Mouse (Mus musculus): ENCODE measurements around the gene Gm3676. TPM values are rescaled to one million over a fixed set of nuclear protein-coding genes. Genes with fewer than 3 reads are reported as not detected.
"Not testable (repeated sequence)": the region's sequence is repeated elsewhere in the genome, so short reads cannot be mapped to it uniquely, and the experiment has no call there.

The Gm3676 gene
- total RNA-seq (2015; ENCODE audit: low replicate concordance) (not detected in 2 replicates), total RNA-seq (2017; ENCODE audit: low replicate concordance) (not detected in 2 replicates)

- not testable (repeated sequence) for ATAC-seq (replicated peaks; ENCODE audit: low FRiP score, poor library complexity, severe bottlenecking)
Measured at GRCm38 (mm10) chr14:41646387-41646786, at the start of gene Gm3676. Gene Gm3676 (minus strand): TSS chr14:41646487.

DNA sequence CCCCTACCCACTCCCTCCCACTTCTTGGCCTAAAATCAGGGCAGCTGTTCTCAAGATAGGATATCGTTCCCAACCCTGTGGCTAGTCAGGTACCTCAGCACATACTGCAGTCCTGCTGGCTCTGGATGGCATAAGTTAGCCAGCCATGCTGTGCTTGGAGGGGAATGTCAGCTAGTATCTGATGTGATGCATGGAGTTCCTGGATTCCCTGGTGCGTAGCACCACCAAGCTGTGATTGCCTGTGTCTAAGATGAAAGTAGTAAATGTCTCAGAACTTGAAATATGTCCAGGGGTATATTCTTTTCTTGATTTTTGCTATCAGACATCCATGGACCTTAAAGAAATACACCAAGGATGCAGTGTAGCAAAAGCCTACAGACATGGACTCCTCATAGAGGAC is 1.9 kb upstream of the Gm3676 start:
- ATAC-seq (replicated peaks; ENCODE audit: low FRiP score, poor library complexity, severe bottlenecking) = not testable (repeated sequence)

DNA sequence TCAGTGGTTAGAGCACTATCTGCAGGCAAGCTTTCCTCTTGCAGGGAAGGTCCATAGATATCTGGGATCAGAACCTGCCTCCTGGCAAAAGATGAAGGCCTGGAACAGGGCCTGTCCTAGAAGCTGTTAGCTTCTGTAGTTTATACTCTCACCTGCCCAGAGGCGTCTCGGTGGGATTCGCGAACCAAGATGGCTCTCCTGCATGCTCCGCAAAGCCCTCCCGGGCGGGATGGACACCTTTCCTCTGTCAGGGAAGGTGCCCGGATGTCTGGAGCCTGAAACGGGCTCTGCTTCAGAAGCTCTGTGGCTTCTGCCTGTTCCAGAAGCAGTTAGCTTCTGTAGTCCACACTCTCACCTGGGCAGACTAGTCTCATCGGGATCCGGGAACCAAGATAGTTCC is 16.1 kb downstream of the Gm3676 start:
- not testable (repeated sequence) for ATAC-seq (replicated peaks; ENCODE audit: low FRiP score, poor library complexity, severe bottlenecking)

DNA sequence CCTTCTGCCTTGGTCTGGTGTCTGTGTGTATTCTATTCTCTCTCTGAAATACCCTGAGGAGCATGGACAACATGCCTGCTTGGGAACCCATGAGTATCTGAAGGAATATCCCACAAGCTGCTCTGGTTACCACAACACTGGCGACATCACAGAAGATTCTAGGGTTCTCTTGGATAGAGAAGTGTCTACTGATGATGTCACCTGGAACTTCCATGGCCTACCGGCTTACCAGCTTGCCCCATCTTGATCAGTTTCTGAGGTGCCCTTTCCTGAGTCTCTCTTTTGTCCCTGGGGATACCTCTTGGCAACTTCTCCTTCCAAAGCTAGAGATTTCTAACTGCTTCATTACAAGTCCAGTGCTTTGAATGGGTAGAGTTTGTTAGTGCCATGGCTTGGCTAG is 21.8 kb downstream of the Gm3676 start, which contains the start of gene Gm3072:
Gene Gm3072, minus strand, starts transcription at position 101 of the 400 bp plus-strand sequence.
- ATAC-seq (replicated peaks; ENCODE audit: low FRiP score, poor library complexity, severe bottlenecking) = not testable (repeated sequence)

DNA sequence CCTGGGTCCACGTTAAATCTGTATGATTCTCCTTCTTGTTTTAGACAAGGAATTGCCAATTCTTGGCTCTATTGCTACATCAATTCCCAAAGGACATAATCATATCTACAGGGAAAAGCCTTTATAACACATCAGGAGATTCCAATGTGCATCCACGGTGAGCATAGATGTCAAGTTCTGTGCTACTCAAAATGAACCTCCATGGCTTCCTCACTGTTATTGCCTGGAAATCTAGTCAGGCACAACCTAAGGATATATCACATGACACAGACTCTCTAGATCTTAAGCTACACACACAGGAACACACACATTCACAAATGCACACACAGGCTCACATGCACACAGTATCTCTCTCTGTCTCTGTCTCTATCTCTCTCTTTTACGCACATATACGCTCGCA is 23.8 kb downstream of the Gm3676 start:
- ATAC-seq (replicated peaks; ENCODE audit: low FRiP score, poor library complexity, severe bottlenecking) = not testable (repeated sequence)

GRCm38 (mm10) chr14:41610690-41611089 is 35.6 kb downstream of the Gm3676 start:
- ATAC-seq (replicated peaks; ENCODE audit: low FRiP score, poor library complexity, severe bottlenecking) = not testable (repeated sequence)

DNA sequence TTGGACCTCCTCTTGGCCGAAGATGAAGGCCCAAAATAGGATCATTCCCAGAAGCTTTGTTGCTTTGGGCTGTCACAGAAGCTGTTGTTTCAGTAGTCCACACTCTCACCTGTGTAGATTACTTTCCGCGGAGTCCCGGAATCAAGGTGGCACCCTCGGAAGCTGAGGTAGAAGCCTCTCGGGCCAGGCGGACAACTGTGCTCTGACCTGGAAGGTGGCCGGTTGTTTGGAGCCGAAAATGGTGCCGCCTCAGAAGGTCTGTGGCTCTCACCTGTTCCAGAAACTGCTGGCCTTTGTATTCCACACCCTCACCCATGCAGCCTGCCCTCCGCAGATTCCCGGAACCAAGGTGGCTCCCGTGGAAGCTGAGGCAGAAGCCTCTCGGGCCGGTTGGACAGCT is 45.4 kb downstream of the Gm3676 start:
- not testable (repeated sequence) for ATAC-seq (replicated peaks; ENCODE audit: low FRiP score, poor library complexity, severe bottlenecking)

Other genes with a start within 250 kb of the Gm3676 start
- gene Gm6482, start 238.2 kb downstream of the Gm3676 start, total RNA-seq (2015; ENCODE audit: low replicate concordance) = not detected in 2 replicates
- not detected in 2 replicates for gene Gm6482, start 238.2 kb downstream of the Gm3676 start, total RNA-seq (2017; ENCODE audit: low replicate concordance)
- not detected in 2 replicates for gene Gm7954, start 193.0 kb downstream of the Gm3676 start, total RNA-seq (2015; ENCODE audit: low replicate concordance)
- gene Gm7954, start 193.0 kb downstream of the Gm3676 start, total RNA-seq (2017; ENCODE audit: low replicate concordance) = not detected in 2 replicates
- not detected in 2 replicates for gene Gm3486, start 157.0 kb downstream of the Gm3676 start, total RNA-seq (2015; ENCODE audit: low replicate concordance)
- not detected in 2 replicates for gene Gm3486, start 157.0 kb downstream of the Gm3676 start, total RNA-seq (2017; ENCODE audit: low replicate concordance)
- gene Gm7970, start 90.9 kb downstream of the Gm3676 start, total RNA-seq (2015; ENCODE audit: low replicate concordance) = not detected in 2 replicates
- not detected in 2 replicates for gene Gm7970, start 90.9 kb downstream of the Gm3676 start, total RNA-seq (2017; ENCODE audit: low replicate concordance)
- gene 1700049E17Rik2, start 73.3 kb downstream of the Gm3676 start, total RNA-seq (2015; ENCODE audit: low replicate concordance) = not detected in 2 replicates
- gene 1700049E17Rik2, start 73.3 kb downstream of the Gm3676 start, total RNA-seq (2017; ENCODE audit: low replicate concordance) = not detected in 2 replicates
- gene Gm3072, start 21.9 kb downstream of the Gm3676 start, total RNA-seq (2015; ENCODE audit: low replicate concordance) = not detected in 2 replicates
- not detected in 2 replicates for gene Gm3072, start 21.9 kb downstream of the Gm3676 start, total RNA-seq (2017; ENCODE audit: low replicate concordance)
- not detected in 2 replicates for gene Gm8068, start 55.4 kb upstream of the Gm3676 start, total RNA-seq (2015; ENCODE audit: low replicate concordance)
- not detected in 2 replicates for gene Gm8068, start 55.4 kb upstream of the Gm3676 start, total RNA-seq (2017; ENCODE audit: low replicate concordance)
- not detected in 2 replicates for gene Gm7929, start 104.1 kb upstream of the Gm3676 start, total RNA-seq (2015; ENCODE audit: low replicate concordance)
- gene Gm7929, start 104.1 kb upstream of the Gm3676 start, total RNA-seq (2017; ENCODE audit: low replicate concordance) = not detected in 2 replicates
- gene Gm47189, start 126.0 kb upstream of the Gm3676 start, total RNA-seq (2015; ENCODE audit: low replicate concordance) = not detected in 2 replicates
- not detected in 2 replicates for gene Gm47189, start 126.0 kb upstream of the Gm3676 start, total RNA-seq (2017; ENCODE audit: low replicate concordance)